Mouse (Mus musculus) midbrain, embryonic 16.5 days (tissue): ENCODE results near the gene Syce2. TPM values are rescaled to one million over a fixed set of nuclear protein-coding genes. Genes with fewer than 3 reads are reported as not detected.

Source experiments
- ATAC-seq: fragments of 200-750 bp; cut with Nextera tagmentation; 2 replicates; pipeline ENCODE4 v1.8.0; 2017; ENCODE audit warnings: moderate TSS enrichment
- H3K27ac ChIP-seq: fragments of 300-500 bp; sonication (generic); 2 replicates; pipeline ENCODE4 v1.5.1; 2014; ENCODE audit warnings: mild to moderate bottlenecking, low read length, mixed read lengths
- H3K27me3 ChIP-seq: fragments of 300-500 bp; sonication (generic); 2 replicates; pipeline ENCODE4 v1.6.1; 2014; ENCODE audit warnings: low read depth, low read length, mixed read lengths; ENCODE audit not compliant: control insufficient read depth, insufficient read depth
- H3K36me3 ChIP-seq: fragments of 300-500 bp; sonication (generic); 2 replicates; pipeline ENCODE4 v1.6.1; 2014; ENCODE audit warnings: mild to moderate bottlenecking, low read length, moderate library complexity, mixed read lengths; ENCODE audit not compliant: control insufficient read depth, insufficient read depth
- H3K4me1 ChIP-seq: fragments of 300-500 bp; sonication (generic); 2 replicates; pipeline ENCODE4 v1.6.1; 2014; ENCODE audit warnings: mild to moderate bottlenecking, low read length, mixed read lengths; ENCODE audit not compliant: control insufficient read depth, insufficient read depth
- H3K4me2 ChIP-seq: fragments of 300-500 bp; sonication (generic); 2 replicates; pipeline ENCODE4 v1.6.1; 2014; ENCODE audit warnings: mild to moderate bottlenecking, low read length, mixed read lengths
- H3K4me3 ChIP-seq: fragments of 300-500 bp; sonication (generic); 2 replicates; pipeline ENCODE4 v1.5.1; 2014; ENCODE audit warnings: low read depth, mild to moderate bottlenecking, low read length, moderate library complexity, mixed read lengths
- H3K9ac ChIP-seq: fragments of 300-500 bp; sonication (generic); 2 replicates; pipeline ENCODE4 v1.6.1; 2014; ENCODE audit warnings: low read depth, low read length, mixed read lengths
- H3K9me3 ChIP-seq: fragments of 300-500 bp; sonication (generic); replicated peaks from 2 replicates; pipeline ENCODE4 v1.6.1; 2014; ENCODE audit warnings: mild to moderate bottlenecking, low read length, mixed read lengths; ENCODE audit not compliant: control insufficient read depth, poor library complexity, severe bottlenecking
- WGBS: fragments of 180-500 bp; shearing (Covaris S2); extraction: QIAGEN DNeasy Blood & Tissue Kit; methylation state at CpG from one replicate; pipeline ENCODE4 v1.1.7; 2014; 5-methylcytosine and 5-hydroxymethylcytosine counted together
- polyA plus RNA-seq: library from polyadenylated mRNA; unstranded; fragments of >200 nt; fragmentation: Nextera tagmentation; extraction: Ambion mirVana; gene quantifications from 2 replicates; pipeline ENCODE4 v1.2.1, GENCODE M21; 2015

Syce2 gene
- polyA plus RNA-seq, 1 experiment from 2014 or later = 33.2 TPM

DNA sequence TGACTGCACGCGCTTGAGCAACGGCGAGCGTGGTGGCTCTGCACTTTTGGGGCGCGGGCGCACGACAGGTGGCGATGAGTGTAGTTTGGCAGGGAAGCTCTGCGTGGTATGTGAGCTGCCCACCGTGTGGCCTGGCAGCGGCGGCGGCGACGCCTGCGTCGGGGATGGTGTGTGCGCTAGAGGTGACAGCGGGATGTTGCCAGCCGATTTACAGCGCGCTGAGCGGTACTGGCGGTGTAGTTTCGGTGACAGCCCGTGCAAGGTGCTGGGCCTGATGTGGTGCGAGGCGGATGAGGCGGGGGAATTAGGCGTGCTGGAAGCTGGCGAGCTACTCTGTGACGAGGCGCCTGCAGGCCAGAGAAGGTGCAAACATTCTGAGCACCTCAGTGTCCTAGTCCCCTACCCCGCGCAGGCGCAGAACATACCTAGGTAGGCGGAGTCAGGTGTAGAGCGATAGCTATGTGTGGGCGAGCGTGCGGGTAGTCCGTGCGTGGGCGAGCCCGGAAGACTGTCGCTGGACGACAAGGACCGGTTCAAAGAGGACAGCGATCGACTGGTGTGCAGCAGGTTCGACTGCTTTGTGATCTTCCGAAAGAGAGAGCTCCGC lies 41.1 kb downstream of the Syce2 start:
- H3K36me3 ChIP-seq = peaks cover 53% of the 10 kb centered on the region
- H3K4me1 ChIP-seq = peaks cover 2% of the 10 kb centered on the region; the same call in 1 of the 2 replicates
- no peak; the same call in 1 of the 2 replicates for ATAC-seq
- peak overlapping the region; percentile 44 for H3K4me2 ChIP-seq
- WGBS = 6% methylated on average over 55 of the region's 55 CpGs
- no peak overlapping the region for H3K27ac ChIP-seq
- H3K27me3 ChIP-seq = peaks cover 11% of the 10 kb centered on the region; the same call in 1 of the 2 replicates
- H3K9me3 ChIP-seq = no peaks in the 10 kb centered on the region
- no peak overlapping the region; the same call in 1 of the 2 replicates for H3K4me3 ChIP-seq
- H3K9ac ChIP-seq = no peak overlapping the region; the same call in 1 of the 2 replicates

DNA sequence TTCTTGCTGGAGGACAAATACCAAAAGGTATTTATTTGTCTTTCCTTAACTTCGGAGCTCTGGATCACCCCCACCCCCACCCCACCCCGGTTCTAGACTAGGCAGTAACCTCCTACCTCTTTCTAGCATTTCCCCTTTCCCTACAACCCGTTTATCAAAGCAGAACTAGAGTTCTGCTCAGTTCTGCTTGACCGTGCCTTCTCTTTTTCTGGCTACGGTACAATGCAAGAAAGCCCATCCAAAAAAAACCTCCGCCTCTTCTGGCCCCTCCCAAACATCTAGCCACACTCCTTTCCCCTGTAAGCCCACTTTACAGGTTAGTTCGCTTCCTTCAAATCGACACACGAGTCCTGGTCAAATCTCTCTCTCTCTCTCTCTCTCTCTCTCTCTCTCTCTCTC lies 41.6 kb downstream of the Syce2 start:
- ATAC-seq = no peak
- H3K36me3 ChIP-seq = peaks cover 58% of the 10 kb centered on the region
- H3K9me3 ChIP-seq = no peaks in the 10 kb centered on the region
- H3K4me3 ChIP-seq = no peak overlapping the region
- H3K9ac ChIP-seq = no peak overlapping the region
- H3K27ac ChIP-seq = no peak overlapping the region
- H3K4me2 ChIP-seq = peak overlapping the region; percentile 44
- peaks cover 11% of the 10 kb centered on the region; the same call in 1 of the 2 replicates for H3K27me3 ChIP-seq
- 16% methylated on average over 9 of the region's 9 CpGs for WGBS
- peaks cover 2% of the 10 kb centered on the region; the same call in 1 of the 2 replicates for H3K4me1 ChIP-seq

DNA sequence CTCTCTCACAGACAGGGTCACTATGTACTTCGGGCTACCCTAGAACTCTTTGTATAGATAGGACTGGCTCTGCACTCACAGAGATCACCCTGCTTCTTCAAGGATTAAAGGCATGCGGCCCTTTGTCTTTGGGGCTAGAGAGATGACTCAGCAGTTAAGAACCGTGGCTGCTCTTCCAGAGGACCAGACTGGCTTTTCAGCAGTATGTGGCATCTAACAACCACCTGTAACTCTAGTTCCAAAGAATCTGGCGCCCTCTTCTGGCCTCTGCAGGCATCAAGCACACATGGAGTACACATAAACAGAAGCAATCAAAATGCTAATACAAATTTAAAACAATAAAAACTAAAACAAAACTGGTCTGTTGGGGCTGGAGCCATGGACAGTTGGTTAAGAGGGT lies 42.0 kb downstream of the Syce2 start:
- H3K27me3 ChIP-seq = peaks cover 11% of the 10 kb centered on the region; the same call in 1 of the 2 replicates
- H3K4me1 ChIP-seq = peaks cover 2% of the 10 kb centered on the region; the same call in 1 of the 2 replicates
- no peak overlapping the region for H3K4me3 ChIP-seq
- no peak for ATAC-seq
- no peak overlapping the region for H3K9ac ChIP-seq
- H3K36me3 ChIP-seq = peaks cover 61% of the 10 kb centered on the region
- 36% methylated on average over 4 of the region's 4 CpGs for WGBS
- H3K4me2 ChIP-seq = no peak overlapping the region
- H3K27ac ChIP-seq = no peak overlapping the region
- no peaks in the 10 kb centered on the region for H3K9me3 ChIP-seq

DNA sequence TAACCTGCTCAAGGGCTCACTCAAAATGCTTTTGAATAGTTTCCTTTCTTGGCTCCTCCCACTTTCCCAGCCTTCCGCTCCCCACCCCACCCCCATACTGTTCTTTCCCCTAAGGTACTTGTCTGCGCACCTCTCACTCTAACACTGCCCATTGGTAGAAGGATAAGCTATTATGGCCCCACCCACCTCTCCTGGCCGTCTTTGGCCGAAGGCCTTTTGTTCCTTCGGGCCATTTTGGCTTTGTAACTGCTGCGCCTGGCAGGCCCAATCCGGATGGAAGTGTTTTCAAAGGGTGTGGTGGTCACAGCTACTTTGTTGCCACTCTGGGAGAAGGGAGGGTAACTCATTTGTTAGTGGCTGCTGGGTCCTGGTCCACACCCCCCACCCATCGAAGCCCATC lies 43.4 kb downstream of the Syce2 start:
- Histone ChIP-seq H3K27ac (no peak overlapping the region), H3K36me3 (peaks cover 70% of the 10 kb centered on the region), H3K4me2 (no peak overlapping the region), H3K27me3 (peaks cover 9% of the 10 kb centered on the region; the same call in 1 of the 2 replicates), H3K4me1 (peaks cover 2% of the 10 kb centered on the region; the same call in 1 of the 2 replicates), H3K9ac (no peak overlapping the region), H3K4me3 (no peak overlapping the region), H3K9me3 (no peaks in the 10 kb centered on the region)
- 90% methylated on average over 8 of the region's 8 CpGs for WGBS
- ATAC-seq = no peak

DNA sequence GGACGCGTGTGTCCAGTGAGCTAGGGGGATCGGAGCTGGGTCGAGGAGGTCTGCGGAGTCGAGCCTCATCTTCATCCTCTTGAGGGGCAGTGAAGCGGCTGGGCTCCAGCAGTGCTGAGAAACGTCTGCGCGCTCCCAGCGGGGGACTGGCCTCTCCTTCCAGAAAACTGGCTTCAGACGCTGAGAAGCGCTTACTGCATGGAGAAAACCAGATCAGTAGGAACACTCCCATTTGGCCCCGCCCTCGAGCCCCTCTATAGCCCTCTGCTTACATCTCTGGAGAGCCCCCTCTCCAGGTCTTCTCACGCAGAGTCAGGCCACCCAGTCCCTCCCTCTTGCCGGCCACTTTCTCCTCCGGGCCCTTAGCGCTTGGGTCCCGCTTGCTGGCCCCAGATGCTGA lies 45.9 kb downstream of the Syce2 start:
- no peaks in the 10 kb centered on the region for H3K9me3 ChIP-seq
- no peak overlapping the region for H3K4me2 ChIP-seq
- peaks cover 2% of the 10 kb centered on the region; the same call in 1 of the 2 replicates for H3K4me1 ChIP-seq
- no peak overlapping the region for H3K9ac ChIP-seq
- no peak for ATAC-seq
- no peak overlapping the region for H3K4me3 ChIP-seq
- peaks cover 74% of the 10 kb centered on the region for H3K36me3 ChIP-seq
- 0 out of 2 replicates have a peak, but pooled peaks cover 2% of the 10 kb centered on the region for H3K27me3 ChIP-seq
- WGBS = 28% methylated on average over 20 of the region's 20 CpGs
- H3K27ac ChIP-seq = no peak overlapping the region

DNA sequence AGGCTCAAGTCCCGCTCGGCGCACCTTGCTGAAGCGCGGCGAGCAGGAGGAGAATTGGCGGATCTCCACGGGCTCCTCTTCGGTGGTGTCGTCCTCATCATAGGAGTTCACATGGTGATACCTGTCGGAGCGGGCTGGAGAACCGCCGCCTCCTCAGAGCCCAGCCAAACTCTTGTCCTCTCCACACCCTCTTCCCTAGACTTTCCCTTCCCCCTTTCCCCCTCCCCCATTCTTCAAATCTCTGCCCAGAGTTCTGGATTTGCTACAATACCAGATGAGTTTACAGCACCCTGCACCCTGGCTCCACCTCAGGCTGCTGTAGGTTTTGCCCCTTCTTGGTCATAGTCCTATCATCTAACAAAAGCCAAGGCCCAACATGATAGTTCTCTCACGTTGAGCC lies 46.7 kb downstream of the Syce2 start:
- WGBS = 92% methylated on average over 15 of the region's 15 CpGs
- H3K9ac ChIP-seq = no peak overlapping the region
- H3K27ac ChIP-seq = no peak overlapping the region
- H3K4me3 ChIP-seq = no peak overlapping the region
- no peaks in the 10 kb centered on the region for H3K9me3 ChIP-seq
- peaks cover 71% of the 10 kb centered on the region for H3K36me3 ChIP-seq
- 0 out of 2 replicates have a peak, but pooled peaks cover 2% of the 10 kb centered on the region for H3K27me3 ChIP-seq
- H3K4me1 ChIP-seq = no peaks in the 10 kb centered on the region
- H3K4me2 ChIP-seq = no peak overlapping the region
- ATAC-seq = no peak

DNA sequence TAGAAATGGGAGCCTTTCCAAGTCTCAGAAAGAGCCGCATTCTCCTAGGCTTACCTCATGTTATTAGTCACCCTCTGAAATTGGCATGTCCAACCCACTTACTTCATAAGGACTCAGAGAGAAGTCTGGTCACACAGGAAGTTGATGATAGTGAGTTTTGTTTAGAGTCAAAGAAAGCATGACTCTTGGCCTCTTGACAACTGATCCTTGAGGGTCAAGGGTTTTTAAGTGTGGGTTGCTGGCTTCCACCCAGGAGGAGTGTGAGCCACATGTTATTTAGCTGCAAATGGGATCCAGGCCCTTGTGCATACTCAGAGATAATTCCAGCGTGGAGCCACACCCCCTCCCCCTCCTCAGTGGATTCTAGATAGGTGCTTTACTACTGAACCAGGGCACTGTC lies 49.7 kb downstream of the Syce2 start:
- no peak overlapping the region for H3K4me2 ChIP-seq
- no peak overlapping the region for H3K27ac ChIP-seq
- H3K9ac ChIP-seq = no peak overlapping the region
- no peak for ATAC-seq
- WGBS = 85% methylated on average over 2 of the region's 2 CpGs
- H3K36me3 ChIP-seq = peaks cover 69% of the 10 kb centered on the region
- H3K4me1 ChIP-seq = no peaks in the 10 kb centered on the region
- H3K27me3 ChIP-seq = no peaks in the 10 kb centered on the region
- no peak overlapping the region for H3K4me3 ChIP-seq
- H3K9me3 ChIP-seq = no peaks in the 10 kb centered on the region

DNA sequence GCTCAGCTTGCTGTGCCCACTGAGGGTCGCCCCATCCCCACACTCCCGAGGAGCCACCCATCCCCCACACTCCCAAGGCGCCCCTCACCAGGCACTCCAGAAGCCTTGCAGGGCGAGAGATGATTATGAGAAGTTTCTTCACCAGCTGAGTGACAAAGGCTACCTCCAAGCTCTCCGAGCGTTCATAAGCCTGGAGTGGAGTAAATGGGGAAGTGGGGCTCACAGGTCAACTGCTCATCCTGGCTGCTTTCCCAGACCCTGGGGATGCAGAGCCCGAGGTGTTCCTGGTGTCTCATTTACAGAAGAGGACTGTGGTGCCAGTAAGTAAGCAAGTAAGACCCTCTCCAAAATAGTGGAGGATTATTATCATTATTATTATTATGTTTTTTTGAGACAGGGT lies 53.6 kb downstream of the Syce2 start:
- Histone ChIP-seq H3K4me1 (peaks cover 3% of the 10 kb centered on the region; the same call in 1 of the 2 replicates), H3K4me3 (no peak overlapping the region), H3K27me3 (no peaks in the 10 kb centered on the region), H3K36me3 (peaks cover 52% of the 10 kb centered on the region), H3K9me3 (no peaks in the 10 kb centered on the region), H3K4me2 (no peak overlapping the region), H3K9ac (no peak overlapping the region), H3K27ac (no peak overlapping the region)
- WGBS = 71% methylated on average over 7 of the region's 7 CpGs
- no peak for ATAC-seq

DNA sequence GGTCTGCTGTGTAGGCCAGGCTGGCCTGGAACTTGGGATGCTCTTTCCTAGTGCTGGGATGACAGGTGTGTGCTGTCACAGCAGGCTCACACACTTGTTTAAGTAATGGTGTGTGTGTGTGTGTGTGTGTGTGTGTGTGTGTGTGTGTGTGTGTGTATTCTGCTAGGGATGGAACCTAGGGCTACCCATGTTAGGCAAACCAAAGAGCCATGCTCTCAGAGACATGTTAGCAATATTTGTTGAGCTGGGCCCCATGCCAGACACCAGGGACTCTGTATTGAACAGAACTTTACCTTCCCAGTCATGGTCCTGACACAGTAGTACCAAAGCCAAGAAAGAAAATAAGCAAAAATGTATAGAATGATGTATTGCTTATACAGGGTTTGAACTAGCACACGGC lies 55.6 kb downstream of the Syce2 start:
- H3K36me3 ChIP-seq = peaks cover 39% of the 10 kb centered on the region
- ATAC-seq = no peak

More for the DNA sequence above, 55.6 kb downstream of the Syce2 start:
- H3K9me3 ChIP-seq = no peaks in the 10 kb centered on the region
- no peak overlapping the region for H3K4me2 ChIP-seq
- no peak overlapping the region for H3K4me3 ChIP-seq
- WGBS = 95% methylated on average over 1 of the region's 1 CpGs
- no peak overlapping the region for H3K27ac ChIP-seq
- peaks cover 3% of the 10 kb centered on the region; the same call in 1 of the 2 replicates for H3K4me1 ChIP-seq
- H3K27me3 ChIP-seq = no peaks in the 10 kb centered on the region
- H3K9ac ChIP-seq = no peak overlapping the region
